Mouse (Mus musculus) spleen, adult 2 months (tissue): ENCODE results near the gene Ice1.

Experiments used
- CTCF ChIP-seq: fragments of 200-500 bp; IDR thresholded peaks from 2 replicates; pipeline ENCODE4 v1.5.1; 2011; ENCODE audit warnings: mild to moderate bottlenecking, inconsistent platforms; ENCODE audit not compliant: insufficient read depth, insufficient read length, insufficient replicate concordance; ENCODE audit errors: extremely low read depth
- POLR2A ChIP-seq: fragments of 200-500 bp; IDR thresholded peaks from 2 replicates; pipeline ENCODE4 v1.6.1; 2011; ENCODE audit warnings: low read depth, low read length, inconsistent platforms

GRCm38 (mm10) chr13:70655570-70655969 lies 18.1 kb upstream of the Ice1 start:
- TF ChIP-seq CTCF, result no peak
- TF ChIP-seq POLR2A, result no peak
